26 mouse cellular contexts compared by ENCODE assay signal in the genomic region with DNA sequence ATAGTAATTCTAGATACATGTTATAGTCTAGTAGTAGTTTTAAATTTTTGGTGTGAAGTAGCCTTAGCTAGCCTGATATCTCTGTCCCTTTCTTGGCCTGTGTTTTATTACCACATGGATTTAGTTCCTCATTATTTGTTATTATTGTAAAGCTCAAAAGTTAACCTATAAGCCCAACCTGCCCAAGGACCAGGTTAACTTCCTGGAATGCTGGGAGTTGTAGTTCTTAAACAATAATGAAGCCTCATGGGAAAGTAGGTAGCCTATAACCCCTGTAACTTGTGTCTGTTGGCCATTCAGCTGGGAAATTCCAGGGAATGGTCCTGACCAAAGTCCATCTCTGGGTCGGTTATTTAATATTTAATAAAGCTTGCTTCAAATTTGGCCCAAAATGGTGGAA. TPM values are rescaled to one million over a fixed set of nuclear protein-coding genes. Genes with fewer than 3 reads are reported as not detected.
DNase-seq lines count a peak whose midpoint lies in the region; ATAC-seq and TF ChIP-seq lines count a peak whose summit lies in the region.
"Had no signal": no experiment of that assay in that cellular context is flagged by ENCODE, and none has a peak within 500 bp of the region (broad histone marks: within the 10 kb centered on the region; RNA-seq: fewer than 3 reads in every experiment).

No protein-coding gene starts in this region.

- H3K9ac ChIP-seq in kidney, embryonic 15.5 days, result no peak overlapping the region
- no peak overlapping the region for H3K9ac ChIP-seq in midbrain, embryonic 11.5 days (ENCODE audit: low read length)
- H3K9ac ChIP-seq in ES-E14 (ENCODE audit: insufficient read depth, low read depth, low read length, poor library complexity, severe bottlenecking), result no peak overlapping the region
- H3K9ac ChIP-seq: embryonic facial prominence, embryonic 13.5 days; embryonic facial prominence, embryonic 15.5 days; forebrain, embryonic 12.5 days had no signal

- in situ Hi-C loops in ES-E14 (cut with MboI; ENCODE audit: low sequenced_read_pairs in 2 of 2, unreplicated experiment in 2 of 2), result no loop called here

- TF ChIP-seq CTCF in kidney, adult 2 months (conservative IDR thresholded peaks at IDR 0.05; ENCODE audit: insufficient read depth, insufficient read length, low read depth, low read length), result no peak

- ATAC-seq in kidney, embryonic 15.5 days (replicated peaks; ENCODE audit: low FRiP score), result no peak
- ATAC-seq in midbrain, embryonic 11.5 days (ENCODE audit: low FRiP score), result no peak
- ATAC-seq: activated CD4-positive, CD25-positive, alpha-beta regulatory T cell, adult 4 months; forebrain, embryonic 14.5 days; forebrain, embryonic 16.5 days; Patski had no signal

- TF ChIP-seq POLR2A in kidney, adult 2 months (IDR thresholded peaks at IDR 0.05; ENCODE audit: low read depth, low read length), result no peak

- no peak overlapping the region for H3K27ac ChIP-seq in kidney, adult 2 months (ENCODE audit: insufficient read depth, low read depth, low read length)
- H3K27ac ChIP-seq in kidney, embryonic 15.5 days, result no peak overlapping the region
- H3K27ac ChIP-seq in midbrain, embryonic 11.5 days (ENCODE audit: low read depth, low read length), result no peak overlapping the region
- H3K27ac ChIP-seq in midbrain, embryonic 10.5 days (replicated peaks), result no peak overlapping the region
- H3K27ac ChIP-seq in ES-E14 (ENCODE audit: insufficient read depth, low read depth, low read length, poor library complexity, severe bottlenecking), result no peak overlapping the region
- H3K27ac ChIP-seq: embryonic facial prominence, embryonic 13.5 days; embryonic facial prominence, embryonic 15.5 days; forebrain, embryonic 10.5 days; forebrain, embryonic 12.5 days had no signal

- no peaks in the 10 kb centered on the region; the same call in 1 of the 2 replicates for H3K4me1 ChIP-seq in kidney, adult 2 months (ENCODE audit: control insufficient read depth, insufficient read depth, low read length)
- H3K4me1 ChIP-seq in kidney, embryonic 15.5 days, result peaks cover 10% of the 10 kb centered on the region
- no peaks in the 10 kb centered on the region for H3K4me1 ChIP-seq in midbrain, embryonic 11.5 days (ENCODE audit: control insufficient read depth, insufficient read depth, low read length)
- peaks cover 3% of the 10 kb centered on the region; the same call in 1 of the 2 replicates for H3K4me1 ChIP-seq in midbrain, embryonic 10.5 days
- peaks cover 19 to 21% of the 10 kb centered on the region in 2 experiments for H3K4me1 ChIP-seq in ES-E14 (ENCODE audit: control insufficient read depth in 2 of 2, insufficient read depth in 2 of 2, low read length in 2 of 2, poor library complexity in 1 of 2)
- H3K4me1 ChIP-seq: embryonic facial prominence, embryonic 13.5 days; embryonic facial prominence, embryonic 15.5 days had no signal

- H3K27me3 ChIP-seq in kidney, adult 2 months (replicated peaks; ENCODE audit: control insufficient read depth, insufficient read depth, low read length), result no peaks in the 10 kb centered on the region
- H3K27me3 ChIP-seq in kidney, embryonic 15.5 days, result no peaks in the 10 kb centered on the region
- H3K27me3 ChIP-seq in midbrain, embryonic 11.5 days (ENCODE audit: control insufficient read depth, insufficient read depth, low read length), result no peaks in the 10 kb centered on the region
- no peaks in the 10 kb centered on the region for H3K27me3 ChIP-seq in midbrain, embryonic 10.5 days (ENCODE audit: low read depth, poor library complexity, severe bottlenecking)
- H3K27me3 ChIP-seq: embryonic facial prominence, embryonic 13.5 days; embryonic facial prominence, embryonic 15.5 days; Patski had no signal

- DNase-seq in kidney, adult 2 months, result peak; percentile 57
- peak; percentile 28 for DNase-seq in midbrain, embryonic 11.5 days (ENCODE audit: low spot score, missing footprints)
- no peak for DNase-seq in midbrain, embryonic 10.5 days (ENCODE audit: low spot score)
- DNase-seq in ES-E14 (ENCODE audit: low read depth, low spot score), result no peak
- no peak for DNase-seq in layer of hippocampus, postnatal 25 days (ENCODE audit: extremely low spot score in 1 of 2, low spot score in 1 of 2)
- DNase-seq in c-Kit-positive CD71-positive TER-119-positive erythroid progenitor cells, embryonic 14.5 days (ENCODE audit: low spot score), result no peak
- DNase-seq: adrenal gland, adult 8-10 months; adrenal gland, postnatal 14 days; adrenal gland, postnatal 36 days; cerebellum, adult 11 months; cerebellum, adult 18-20 months; cerebellum, adult 8-10 months; cerebellum, adult 9-11 months; cerebellum, postnatal 14 days; cerebellum, postnatal 36 days; embryo, embryonic 11 days had no signal

- H3K4me3 ChIP-seq in kidney, adult 2 months (ENCODE audit: insufficient read depth, low read depth, low read length), result no peak overlapping the region
- no peak overlapping the region for H3K4me3 ChIP-seq in kidney, embryonic 15.5 days (replicated peaks)
- no peak overlapping the region for H3K4me3 ChIP-seq in midbrain, embryonic 11.5 days (ENCODE audit: low read depth, low read length)
- no peak overlapping the region for H3K4me3 ChIP-seq in midbrain, embryonic 10.5 days
- no peak overlapping the region for H3K4me3 ChIP-seq in ES-E14 (ENCODE audit: insufficient read depth in 1 of 2, low read depth in 1 of 2, low read length in 2 of 2, poor library complexity in 1 of 2, severe bottlenecking in 1 of 2)
- H3K4me3 ChIP-seq: embryonic facial prominence, embryonic 13.5 days; embryonic facial prominence, embryonic 15.5 days; erythroblast, embryonic 14.5 days; forebrain, embryonic 10.5 days; forebrain, embryonic 12.5 days had no signal

- H3K36me3 ChIP-seq in kidney, adult 2 months (ENCODE audit: control insufficient read depth, insufficient read depth, low read length), result no peaks in the 10 kb centered on the region
- no peaks in the 10 kb centered on the region for H3K36me3 ChIP-seq in kidney, embryonic 15.5 days
- H3K36me3 ChIP-seq in midbrain, embryonic 11.5 days (ENCODE audit: control insufficient read depth, insufficient read depth, low read length), result no peaks in the 10 kb centered on the region
- H3K36me3 ChIP-seq in midbrain, embryonic 10.5 days, result no peaks in the 10 kb centered on the region
- H3K36me3 ChIP-seq in ES-E14 (ENCODE audit: control insufficient read depth, insufficient read depth, low read length, poor library complexity, severe bottlenecking), result no peaks in the 10 kb centered on the region
- H3K36me3 ChIP-seq: embryonic facial prominence, embryonic 13.5 days; embryonic facial prominence, embryonic 15.5 days; forebrain, embryonic 10.5 days; forebrain, embryonic 12.5 days had no signal

- H3K9me3 ChIP-seq in kidney, embryonic 15.5 days (replicated peaks), result no peaks in the 10 kb centered on the region
- no peaks in the 10 kb centered on the region for H3K9me3 ChIP-seq in midbrain, embryonic 11.5 days (ENCODE audit: control insufficient read depth, low read length)
- H3K9me3 ChIP-seq in midbrain, embryonic 10.5 days (replicated peaks), result no peaks in the 10 kb centered on the region
- no peaks in the 10 kb centered on the region for H3K9me3 ChIP-seq in ES-E14 (ENCODE audit: control insufficient read depth, insufficient read depth, low read depth, low read length)
- H3K9me3 ChIP-seq: embryonic facial prominence, embryonic 13.5 days; embryonic facial prominence, embryonic 15.5 days; forebrain, embryonic 10.5 days; forebrain, embryonic 12.5 days had no signal

- WGBS in kidney, adult 2 months, result 60% methylated on average over 1 of the region's 1 CpGs
- 89% methylated on average over 1 of the region's 1 CpGs for WGBS in kidney, embryonic 15.5 days
- WGBS in midbrain, embryonic 11.5 days, result 78% methylated on average over 1 of the region's 1 CpGs
- WGBS in midbrain, embryonic 10.5 days, result 90% methylated on average over 1 of the region's 1 CpGs

- H3K4me2 ChIP-seq in kidney, embryonic 15.5 days, result no peak overlapping the region
- H3K4me2 ChIP-seq in midbrain, embryonic 11.5 days, result no peak overlapping the region
- H3K4me2 ChIP-seq: embryonic facial prominence, embryonic 13.5 days; embryonic facial prominence, embryonic 15.5 days; forebrain, embryonic 12.5 days had no signal

TF ChIP-seq in ES-E14, 5 proteins besides CTCF, POLR2A, EP300 and RAD21:
- TF ChIP-seq MAFK (IDR thresholded peaks at IDR 0.05; ENCODE audit: insufficient read depth, low read depth, low read length) (no peak), CHD2 (IDR thresholded peaks at IDR 0.05; ENCODE audit: low read depth, low read length) (no peak), HCFC1 (IDR thresholded peaks at IDR 0.05; ENCODE audit: borderline replicate concordance, insufficient read depth, low read length) (peak; percentile 76)

RNA-seq across cellular contexts. Expression of gene Camkmt, which starts 58.0 kb away (rescaled TPM):
- 3.6 and 3.9 TPM in 2 replicates for polyA plus RNA-seq in kidney, adult 2 months (2012; rRNA removed)
- polyA plus RNA-seq in kidney, embryonic 15.5 days (2015; fragmentation: Nextera tagmentation; extraction: Ambion mirVana), result 13.8 and 15.4 TPM in 2 replicates
- 14.9 and 17.0 TPM in 2 replicates for polyA plus RNA-seq in midbrain, embryonic 11.5 days (2014; fragmentation: Nextera tagmentation; extraction: Ambion mirVana)
- polyA plus RNA-seq in midbrain, embryonic 10.5 days (2016; fragmentation: Nextera tagmentation; extraction: Ambion mirVana), result 12.1 and 13.3 TPM in 2 replicates
- total RNA-seq in ES-E14 (2012; rRNA removed), result 7.1 and 10.2 TPM in 2 replicates
- 10 to 100 TPM; 11.8 to 13.5 TPM for total RNA-seq in layer of hippocampus, postnatal 25 days (2021)

RNA-seq across cellular contexts. Expression of gene Prepl, which starts 58.3 kb away (rescaled TPM):
- polyA plus RNA-seq in kidney, adult 2 months (2012; rRNA removed), result 15.2 and 18.0 TPM in 2 replicates
- 32.0 and 32.7 TPM in 2 replicates for polyA plus RNA-seq in kidney, embryonic 15.5 days (2015; fragmentation: Nextera tagmentation; extraction: Ambion mirVana)
- polyA plus RNA-seq in midbrain, embryonic 11.5 days (2014; fragmentation: Nextera tagmentation; extraction: Ambion mirVana), result 60.0 and 61.7 TPM in 2 replicates
- 30.9 and 40.9 TPM in 2 replicates for polyA plus RNA-seq in midbrain, embryonic 10.5 days (2016; fragmentation: Nextera tagmentation; extraction: Ambion mirVana)
- 14.3 and 16.6 TPM in 2 replicates for total RNA-seq in ES-E14 (2012; rRNA removed)
- total RNA-seq in layer of hippocampus, postnatal 25 days (2021), result 100 to 1,000 TPM; 347 to 356 TPM

Comparison
In these comparisons a context has a peak if more than half of its experiments do, and no peak if none do; other contexts are left out.
1. DNase-seq: peak in kidney, adult 2 months (single experiment) and midbrain, embryonic 11.5 days (single experiment); none in midbrain, embryonic 10.5 days (single experiment), ES-E14 (single experiment), layer of hippocampus, postnatal 25 days (0 of 2) and c-Kit-positive CD71-positive TER-119-positive erythroid progenitor cells, embryonic 14.5 days (single experiment).